Mouse (Mus musculus): ENCODE measurements around the gene Pak2.
"Not testable (repeated sequence)": the region's sequence is repeated elsewhere in the genome, so short reads cannot be mapped to it uniquely, and the experiment has no call there.

DNA sequence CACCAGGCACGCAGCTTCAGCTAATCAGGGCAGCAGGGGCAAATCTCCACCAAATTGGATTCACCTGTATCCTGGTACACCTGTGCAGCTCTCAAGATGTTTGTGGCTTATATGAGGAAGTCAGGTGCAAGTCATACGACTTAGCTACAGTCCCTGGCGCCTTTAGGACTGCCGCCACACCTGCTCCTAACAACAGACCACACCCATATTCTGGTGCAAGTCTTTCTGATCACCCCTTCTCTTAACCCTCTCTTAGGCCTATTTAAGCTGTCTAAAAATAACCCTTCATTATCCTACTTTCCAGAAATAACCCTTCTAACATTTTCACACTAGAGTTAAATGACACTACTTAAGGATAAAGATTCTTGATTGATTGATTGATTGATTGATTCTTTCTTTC is 9.1 kb downstream of the Pak2 start:
- not testable (repeated sequence) for TF ChIP-seq CTCF (conservative IDR thresholded peaks at IDR 0.05; ENCODE audit: insufficient read depth, insufficient read length, low read depth, low read length); POLR2A (IDR thresholded peaks at IDR 0.05; ENCODE audit: low read depth, low read length)

Measured in kidney, adult 2 months (tissue).